Mouse (Mus musculus): Measurements from ENCODE around the gene Dgki. TPM values are rescaled to one million over a fixed set of nuclear protein-coding genes. Genes with fewer than 3 reads are reported as not detected.
"Not testable (repeated sequence)": the region's sequence is repeated elsewhere in the genome, so short reads cannot be mapped to it uniquely, and the experiment has no call there.

Dgki gene
- total RNA-seq, 2 experiments from 2014 or later, result 90.5 to 91.1 TPM

GRCm38 (mm10) chr6:37138816-37139215 lies 161.2 kb downstream of the Dgki start:
- no peak for TF ChIP-seq CTCF (IDR thresholded peaks at IDR 0.05)
- no peak overlapping the region for H3K4me3 ChIP-seq
- intact Hi-C loops (cut with DNase I), result no loop called here
- DNase-seq (ENCODE audit: extremely low spot score in 1 of 2, low spot score in 2 of 2), result no peak
- H3K27ac ChIP-seq, result no peak overlapping the region

GRCm38 (mm10) chr6:37131257-37131656 lies 168.7 kb downstream of the Dgki start:
- no peak for DNase-seq (ENCODE audit: extremely low spot score in 1 of 2, low spot score in 2 of 2)
- intact Hi-C loops (cut with DNase I), result no loop called here
- Histone ChIP-seq H3K27ac (no peak overlapping the region), H3K4me3 (no peak overlapping the region)
- TF ChIP-seq CTCF (IDR thresholded peaks at IDR 0.05), result no peak

- Histone ChIP-seq H3K27ac (no peak overlapping the region), H3K4me3 (no peak overlapping the region)
- TF ChIP-seq CTCF (IDR thresholded peaks at IDR 0.05), result no peak
- DNase-seq (ENCODE audit: extremely low spot score in 1 of 2, low spot score in 2 of 2), result peak; percentile 28 to 51
- intact Hi-C loops (cut with DNase I), result loop anchor here (2.0 kb wide), 1 partner anchor 96 kb away; no protein-coding TSS in a partner anchor
Measured at GRCm38 (mm10) chr6:37120417-37121154, 179.4 kb downstream of the Dgki start.

- Histone ChIP-seq H3K27ac (no peak overlapping the region), H3K4me3 (no peak overlapping the region)
- DNase-seq (ENCODE audit: extremely low spot score in 1 of 2, low spot score in 2 of 2), result no peak
- no peak for TF ChIP-seq CTCF (IDR thresholded peaks at IDR 0.05)
- intact Hi-C loops (cut with DNase I), result no loop called here
Measured at GRCm38 (mm10) chr6:37119205-37119604, 180.8 kb downstream of the Dgki start.

GRCm38 (mm10) chr6:37113048-37113447 lies 186.9 kb downstream of the Dgki start:
- no peak for TF ChIP-seq CTCF (IDR thresholded peaks at IDR 0.05)
- H3K4me3 ChIP-seq, result no peak overlapping the region
- DNase-seq (ENCODE audit: extremely low spot score in 1 of 2, low spot score in 2 of 2), result no peak
- intact Hi-C loops (cut with DNase I), result no loop called here
- no peak overlapping the region for H3K27ac ChIP-seq

- H3K27ac ChIP-seq; H3K4me3 ChIP-seq; DNase-seq (ENCODE audit: extremely low spot score in 1 of 2, low spot score in 2 of 2); intact Hi-C loops (cut with DNase I): not testable (repeated sequence)
Measured at GRCm38 (mm10) chr6:37106236-37106635, 193.7 kb downstream of the Dgki start.

GRCm38 (mm10) chr6:37100413-37100812 lies 199.6 kb downstream of the Dgki start:
- intact Hi-C loops (cut with DNase I), result no loop called here
- no peak for TF ChIP-seq CTCF (IDR thresholded peaks at IDR 0.05)
- no peak for DNase-seq (ENCODE audit: extremely low spot score in 1 of 2, low spot score in 2 of 2)

GRCm38 (mm10) chr6:37097356-37098155 lies 202.4 kb downstream of the Dgki start:
- peak; percentile 88 for TF ChIP-seq CTCF (IDR thresholded peaks at IDR 0.05)
- intact Hi-C loops (cut with DNase I), result loop anchor here (1.0 to 5.0 kb wide), 5 partner anchors 115 to 347 kb away; partner anchors contain the start of gene Dgki
- H3K27ac ChIP-seq, result no peak overlapping the region
- H3K4me3 ChIP-seq, result no peak overlapping the region
- peak; percentile 79 to 85 for DNase-seq (ENCODE audit: extremely low spot score in 1 of 2, low spot score in 2 of 2)

More at GRCm38 (mm10) chr6:37100413-37100812, 199.6 kb downstream of the Dgki start:
- Histone ChIP-seq H3K27ac (no peak overlapping the region), H3K4me3 (no peak overlapping the region)

GRCm38 (mm10) chr6:37096840-37097305 lies 203.1 kb downstream of the Dgki start:
- Histone ChIP-seq H3K27ac (no peak overlapping the region), H3K4me3 (no peak overlapping the region)
- no peak for TF ChIP-seq CTCF (IDR thresholded peaks at IDR 0.05)
- intact Hi-C loops (cut with DNase I), result loop anchor here (1.0 to 5.0 kb wide), 5 partner anchors 115 to 348 kb away; partner anchors contain the start of gene Dgki
- peak; percentile 25 to 27 for DNase-seq (ENCODE audit: extremely low spot score in 1 of 2, low spot score in 2 of 2)

GRCm38 (mm10) chr6:37089148-37090111 lies 210.6 kb downstream of the Dgki start:
- TF ChIP-seq CTCF (IDR thresholded peaks at IDR 0.05), result no peak
- Histone ChIP-seq H3K27ac (no peak overlapping the region), H3K4me3 (no peak overlapping the region)
- intact Hi-C loops (cut with DNase I), result no loop called here
- no peak for DNase-seq (ENCODE audit: extremely low spot score in 1 of 2, low spot score in 2 of 2)

- intact Hi-C loops (cut with DNase I), result no loop called here
- no peak for DNase-seq (ENCODE audit: extremely low spot score in 1 of 2, low spot score in 2 of 2)
- TF ChIP-seq CTCF (IDR thresholded peaks at IDR 0.05), result no peak
- no peak overlapping the region for H3K27ac ChIP-seq
- no peak overlapping the region for H3K4me3 ChIP-seq
Measured at GRCm38 (mm10) chr6:37082990-37083389, 217.0 kb downstream of the Dgki start.

All from left cerebral cortex, adult 2 months (tissue).